Mouse (Mus musculus) adrenal gland, postnatal 25 days (tissue): ENCODE data around the gene Caly. TPM values are rescaled to one million over a fixed set of nuclear protein-coding genes. Genes with fewer than 3 reads are reported as not detected.

ENCODE experiments used
- DNase-seq: peaks from one replicate; pipeline ENCODE4 v3.0.0; 2021; ENCODE audit warnings: mixed read lengths
- long read RNA-seq: library from polyadenylated mRNA; stranded (forward); transcript quantifications from one replicate; pipeline ENCODE4 v2.0.0, GENCODE M21; 2021
- total RNA-seq: library from RNA; stranded (reverse); gene quantifications from 2 replicates; pipeline ENCODE4 v1.2.3, GENCODE M21; 2021

Caly gene
- 5.8 and 6.1 TPM in 2 replicates for total RNA-seq
- long read RNA-seq, transcript Caly-204 (6 exons, 975 nt): major isoform, 7 of 10 reads
- long read RNA-seq, partial matches to known transcripts: 0 of 10 reads
- long read RNA-seq, other reads (novel, unspliced or antisense): 2 of 10 reads

GRCm38 (mm10) chr7:140082242-140082678 is at the start of gene Caly:
TSS of gene Caly (minus strand) at chr7:140082548.
- DNase-seq: peak; percentile 38

GRCm38 (mm10) chr7:140127911-140128310 is 45.6 kb upstream of the Caly start:
- no peak for DNase-seq

- DNase-seq: no peak
Observed at GRCm38 (mm10) chr7:140126934-140127333, 44.6 kb upstream of the Caly start.

GRCm38 (mm10) chr7:140126022-140126350 is 43.6 kb upstream of the Caly start:
- no peak for DNase-seq

- peak; percentile 95 for DNase-seq
Observed at GRCm38 (mm10) chr7:140125278-140126021, 43.1 kb upstream of the Caly start.

GRCm38 (mm10) chr7:140124382-140124781 is 42.0 kb upstream of the Caly start:
- no peak for DNase-seq

- DNase-seq: no peak
Observed at GRCm38 (mm10) chr7:140122765-140123164, 40.4 kb upstream of the Caly start.

GRCm38 (mm10) chr7:140121338-140121910 is 39.1 kb upstream of the Caly start:
- DNase-seq: no peak

- no peak for DNase-seq
Observed at GRCm38 (mm10) chr7:140120484-140120883, 38.1 kb upstream of the Caly start.

- peak; percentile 91 for DNase-seq
Observed at GRCm38 (mm10) chr7:140116329-140117054, 34.1 kb upstream of the Caly start, which contains the start of gene Echs1. TSS of gene Echs1 (minus strand) at chr7:140116476.

GRCm38 (mm10) chr7:140115583-140116328 is 33.4 kb upstream of the Caly start, which contains the start of gene Paox:
TSS of gene Paox (plus strand) at chr7:140115799.
- DNase-seq: peak; percentile 48

- DNase-seq: no peak
Observed at GRCm38 (mm10) chr7:140111943-140112342, 29.6 kb upstream of the Caly start.

- DNase-seq: no peak
Observed at GRCm38 (mm10) chr7:140104009-140104408, 21.7 kb upstream of the Caly start.

GRCm38 (mm10) chr7:140101993-140102860 is 19.9 kb upstream of the Caly start, which contains the start of gene Fuom:
TSS of gene Fuom (minus strand) at chr7:140102441.
- DNase-seq: peak; percentile 94

GRCm38 (mm10) chr7:140101498-140101897 is 19.1 kb upstream of the Caly start:
- DNase-seq: no peak

- DNase-seq: no peak
Observed at GRCm38 (mm10) chr7:140098466-140098865, 16.1 kb upstream of the Caly start.

- DNase-seq: no peak
Observed at GRCm38 (mm10) chr7:140096055-140096454, 13.7 kb upstream of the Caly start.

- DNase-seq: no peak
Observed at GRCm38 (mm10) chr7:140095556-140095955, 13.2 kb upstream of the Caly start.

GRCm38 (mm10) chr7:140094954-140095353 is 12.6 kb upstream of the Caly start:
- DNase-seq: no peak

GRCm38 (mm10) chr7:140092924-140093528 is 10.7 kb upstream of the Caly start, which contains the start of gene Prap1:
TSS of gene Prap1 (plus strand) at chr7:140093395.
- DNase-seq: no peak
